Mouse (Mus musculus): Measurements from ENCODE around the gene Derl3.

Derl3 gene

GRCm38 (mm10) chr10:75941042-75941824, 48.0 kb downstream of the Derl3 start:
- DNase-seq (ENCODE audit: low read depth, low spot score), result no peak

- no peak for DNase-seq (ENCODE audit: low read depth, low spot score)
Observed at GRCm38 (mm10) chr10:75942736-75943477, 49.7 kb downstream of the Derl3 start, which contains the start of gene Vpreb3. Gene Vpreb3, plus strand, starts transcription at chr10:75943057.

GRCm38 (mm10) chr10:75944066-75944772, 51.0 kb downstream of the Derl3 start:
- DNase-seq (ENCODE audit: low read depth, low spot score), result no peak

- no peak for DNase-seq (ENCODE audit: low read depth, low spot score)
Observed at GRCm38 (mm10) chr10:75945213-75945612, 52.0 kb downstream of the Derl3 start.
